Mouse (Mus musculus) ES-E14 (cell line): ENCODE data around the gene Adamts17.

Experiments
- CHD2 ChIP-seq: IDR thresholded peaks from 2 replicates; pipeline ENCODE4 v1.6.1; 2014; ENCODE audit warnings: mild to moderate bottlenecking, low read depth, low read length, inconsistent platforms
- HCFC1 ChIP-seq: IDR thresholded peaks from 2 replicates; pipeline ENCODE4 v1.6.1; 2012; ENCODE audit warnings: low read length, inconsistent platforms, borderline replicate concordance; ENCODE audit not compliant: insufficient read depth
- MAFK ChIP-seq: IDR thresholded peaks from 2 replicates; pipeline ENCODE4 v1.6.1; 2014; ENCODE audit warnings: mild to moderate bottlenecking, low read depth, low read length, inconsistent platforms; ENCODE audit not compliant: insufficient read depth
- ZC3H11A ChIP-seq: IDR thresholded peaks from 2 replicates; pipeline ENCODE4 v1.6.1; 2012; ENCODE audit warnings: low read depth, mild to moderate bottlenecking, inconsistent platforms, low read length, borderline replicate concordance
- ZNF384 ChIP-seq: IDR thresholded peaks from 2 replicates; pipeline ENCODE4 v1.6.1; 2012; ENCODE audit warnings: low read depth, low read length, inconsistent platforms

DNA sequence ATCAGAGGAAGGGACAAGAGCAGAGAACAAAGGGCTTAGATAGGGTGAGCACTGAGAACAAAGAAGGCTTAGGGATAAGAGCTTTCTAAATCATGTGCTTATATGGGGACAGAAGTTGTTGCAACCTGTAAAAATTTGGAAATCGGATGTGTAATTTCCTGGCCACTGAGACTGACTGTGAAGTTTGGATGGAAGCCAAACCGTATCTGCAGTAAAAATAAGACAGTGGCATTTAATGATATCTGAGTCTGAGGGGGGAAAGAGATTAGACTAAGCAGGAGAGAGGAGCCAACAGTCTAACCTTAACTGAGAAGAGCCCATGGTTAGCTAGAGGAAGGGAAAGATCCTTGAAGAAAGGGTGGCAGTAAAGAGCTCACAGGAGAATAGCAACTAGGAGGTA, 295.6 kb downstream of the Adamts17 start:
- no peak for TF ChIP-seq HCFC1
- TF ChIP-seq MAFK = no peak
- TF ChIP-seq ZC3H11A = no peak
- TF ChIP-seq CHD2 = no peak
- no peak for TF ChIP-seq ZNF384
